Mouse (Mus musculus) testis, adult 2 months (tissue): ENCODE results near the gene Tgfbr3. TPM values are rescaled to one million over a fixed set of nuclear protein-coding genes. Genes with fewer than 3 reads are reported as not detected.

Source experiments
- H3K27ac ChIP-seq: fragments of 200-500 bp; 2 replicates; pipeline ENCODE4 v1.5.1; 2012; ENCODE audit warnings: low read depth, low read length; ENCODE audit not compliant: control insufficient read depth, insufficient read depth
- H3K27me3 ChIP-seq: fragments of 200-500 bp; 2 replicates; pipeline ENCODE4 v1.6.1; 2012; ENCODE audit warnings: mild to moderate bottlenecking, low read length, moderate library complexity; ENCODE audit not compliant: control insufficient read depth, insufficient read depth
- H3K36me3 ChIP-seq: fragments of 200-500 bp; 2 replicates; pipeline ENCODE4 v1.6.1; 2012; ENCODE audit warnings: mild to moderate bottlenecking, low read length; ENCODE audit not compliant: control insufficient read depth, insufficient read depth
- H3K4me1 ChIP-seq: fragments of 200-500 bp; 2 replicates; pipeline ENCODE4 v1.6.1; 2012; ENCODE audit warnings: low read length; ENCODE audit not compliant: control insufficient read depth, insufficient read depth
- H3K4me3 ChIP-seq: fragments of 200-500 bp; 2 replicates; pipeline ENCODE4 v1.5.1; 2012; ENCODE audit warnings: low read depth, mild to moderate bottlenecking, low read length, moderate library complexity, mixed read lengths; ENCODE audit not compliant: control insufficient read depth
- CTCF ChIP-seq: fragments of 200-500 bp; IDR thresholded peaks from 2 replicates; pipeline ENCODE4 v1.5.1; 2012; ENCODE audit warnings: low read depth, mild to moderate bottlenecking, inconsistent platforms, low read length, moderate library complexity; ENCODE audit not compliant: control insufficient read depth, insufficient read depth, insufficient replicate concordance
- POLR2A ChIP-seq: fragments of 200-500 bp; IDR thresholded peaks from 2 replicates; pipeline ENCODE4 v1.6.1; 2012; ENCODE audit warnings: low read depth, mild to moderate bottlenecking, inconsistent platforms, low read length, moderate library complexity; ENCODE audit not compliant: control insufficient read depth
- polyA plus RNA-seq: library from polyadenylated mRNA; depleted of rRNA; stranded (reverse); fragments of >200 nt; gene quantifications from 2 replicates; pipeline ENCODE4 v1.2.3, GENCODE M21; 2012

Gene Tgfbr3
- polyA plus RNA-seq, 1 experiment = 8.4 TPM

- no peaks in the 10 kb centered on the region for H3K27me3 ChIP-seq
- peak overlapping the region; percentile 86 for H3K4me3 ChIP-seq
- peaks cover 13% of the 10 kb centered on the region for H3K4me1 ChIP-seq
- no peaks in the 10 kb centered on the region for H3K36me3 ChIP-seq
- no peak for TF ChIP-seq CTCF
- TF ChIP-seq POLR2A = peak; percentile 25; the same call in 1 of the 2 replicates
- peak overlapping the region; percentile 69 for H3K27ac ChIP-seq
Observed at GRCm38 (mm10) chr5:107288427-107289233, 799 bp downstream of the Tgfbr3 start.

GRCm38 (mm10) chr5:107287908-107288267 is 1.5 kb downstream of the Tgfbr3 start:
- no peak for TF ChIP-seq POLR2A
- Histone ChIP-seq H3K4me1 (peaks cover 13% of the 10 kb centered on the region), H3K27ac (peak overlapping the region; percentile 69), H3K36me3 (no peaks in the 10 kb centered on the region), H3K4me3 (peak overlapping the region; percentile 86; the same call in 1 of the 2 replicates), H3K27me3 (no peaks in the 10 kb centered on the region)

- Histone ChIP-seq H3K4me1 (peaks cover 13% of the 10 kb centered on the region), H3K36me3 (no peaks in the 10 kb centered on the region), H3K27me3 (no peaks in the 10 kb centered on the region), H3K4me3 (no peak overlapping the region), H3K27ac (peak overlapping the region; percentile 29; the same call in 1 of the 2 replicates)
- TF ChIP-seq POLR2A = no peak
- no peak for TF ChIP-seq CTCF
Observed at GRCm38 (mm10) chr5:107287254-107287907, 2.0 kb downstream of the Tgfbr3 start.

DNA sequence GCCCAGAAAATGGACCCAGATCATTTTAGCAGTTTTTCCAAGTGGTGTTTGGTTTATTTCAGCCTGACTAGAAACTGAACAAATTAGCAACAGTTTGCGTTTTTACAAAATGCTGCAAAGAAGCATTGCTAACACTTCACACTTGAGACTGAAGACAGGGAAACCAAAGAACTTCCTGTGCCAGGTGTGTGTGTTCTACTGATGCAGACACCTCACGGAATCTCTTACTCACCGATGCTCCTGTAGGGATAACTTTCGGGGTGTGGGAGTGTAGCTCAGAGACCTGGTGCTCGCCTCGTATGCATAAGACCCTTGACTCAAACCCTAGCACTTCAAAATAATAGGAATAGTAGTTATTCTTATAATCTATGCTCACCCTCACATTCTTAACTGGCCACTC is 3.9 kb downstream of the Tgfbr3 start:
- no peaks in the 10 kb centered on the region for H3K36me3 ChIP-seq
- no peaks in the 10 kb centered on the region for H3K27me3 ChIP-seq
- peaks cover 13% of the 10 kb centered on the region for H3K4me1 ChIP-seq
- H3K27ac ChIP-seq = no peak overlapping the region
- TF ChIP-seq POLR2A (no peak), CTCF (no peak)
- H3K4me3 ChIP-seq = no peak overlapping the region

- no peaks in the 10 kb centered on the region for H3K36me3 ChIP-seq
- TF ChIP-seq POLR2A (no peak), CTCF (no peak)
- H3K4me1 ChIP-seq = peaks cover 8% of the 10 kb centered on the region
- no peaks in the 10 kb centered on the region for H3K27me3 ChIP-seq
- H3K4me3 ChIP-seq = no peak overlapping the region
- no peak overlapping the region for H3K27ac ChIP-seq
Observed at GRCm38 (mm10) chr5:107283935-107284524, 5.4 kb downstream of the Tgfbr3 start.

- Histone ChIP-seq H3K36me3 (no peaks in the 10 kb centered on the region), H3K27me3 (no peaks in the 10 kb centered on the region), H3K27ac (no peak overlapping the region), H3K4me3 (no peak overlapping the region), H3K4me1 (no peaks in the 10 kb centered on the region; the same call in 1 of the 2 replicates)
- TF ChIP-seq POLR2A (no peak), CTCF (no peak)
Observed at GRCm38 (mm10) chr5:107282561-107283307, 6.7 kb downstream of the Tgfbr3 start.

DNA sequence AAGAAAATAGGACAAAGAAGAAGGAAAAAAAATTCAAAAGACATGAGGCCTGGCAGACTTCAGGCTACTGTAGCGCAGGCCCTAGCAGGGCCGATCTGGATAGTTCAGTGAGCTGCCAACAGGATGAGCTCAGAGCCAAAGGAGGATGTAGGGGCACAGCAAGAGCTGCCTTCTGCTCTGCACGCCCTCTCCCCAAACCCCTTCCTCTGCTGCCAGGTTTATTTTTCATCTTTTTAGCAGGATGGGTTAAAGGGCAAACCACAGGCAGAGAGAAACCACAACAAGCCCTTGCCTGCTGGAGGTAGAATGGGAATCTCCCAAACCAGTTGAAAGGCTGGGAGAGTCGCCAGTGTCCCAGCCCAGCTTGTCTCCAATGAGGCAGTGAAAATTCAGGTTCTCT is 10.2 kb downstream of the Tgfbr3 start:
- H3K27me3 ChIP-seq = no peaks in the 10 kb centered on the region
- no peak for TF ChIP-seq CTCF
- no peak for TF ChIP-seq POLR2A
- H3K27ac ChIP-seq = no peak overlapping the region
- H3K4me3 ChIP-seq = no peak overlapping the region
- no peaks in the 10 kb centered on the region for H3K36me3 ChIP-seq
- H3K4me1 ChIP-seq = no peaks in the 10 kb centered on the region; the same call in 1 of the 2 replicates
